Comparison of ENCODE assay signal across 8 mouse cellular contexts in the genomic region with DNA sequence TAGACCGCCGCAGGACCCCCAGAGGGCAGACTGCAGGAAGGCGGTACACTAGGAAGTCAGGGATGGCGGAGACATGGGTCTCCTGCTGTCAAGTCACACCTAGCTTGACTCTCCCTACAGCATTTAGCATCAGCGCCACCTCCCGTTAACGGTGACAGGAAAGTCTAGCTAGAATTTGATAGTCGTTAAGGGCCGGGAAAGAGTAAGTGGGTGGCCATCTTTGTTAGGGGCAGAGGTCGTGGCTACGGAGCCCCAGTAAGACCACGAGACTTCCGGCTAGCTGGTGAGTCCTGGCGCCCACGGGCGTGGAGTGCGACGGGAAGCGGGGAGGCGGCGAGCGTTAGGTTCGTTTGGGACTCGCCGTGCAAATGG. TPM values are rescaled to one million over a fixed set of nuclear protein-coding genes. Genes with fewer than 3 reads are reported as not detected.
A peak's percentile ranks its signal among the peaks of the same experiment; 100 is the strongest.
DNase-seq lines count a peak whose midpoint lies in the region; ATAC-seq lines count a peak whose summit lies in the region.

A gene (plus strand): TSS at position 286 of the 372 bp plus-strand sequence.
A gene (plus strand): TSS at position 302 of the 372 bp plus-strand sequence.

- H3K4me3 ChIP-seq in hindbrain, embryonic 13.5 days: peak within 1 kb of the TSS; percentile 80

- H3K4me2 ChIP-seq in hindbrain, embryonic 13.5 days: peak within 1 kb of the TSS; percentile 98

- H3K36me3 ChIP-seq in hindbrain, embryonic 13.5 days: peaks cover 9% of the 10 kb centered on the region; the same call in 1 of the 2 replicates

- peaks cover 23% of the 10 kb centered on the region for H3K4me1 ChIP-seq in hindbrain, embryonic 13.5 days (replicated peaks)

- peak within 1 kb of the TSS; percentile 90 for H3K27ac ChIP-seq in hindbrain, embryonic 13.5 days

- H3K9me3 ChIP-seq in hindbrain, embryonic 13.5 days: no peaks in the 10 kb centered on the region

- peak; percentile 88 for DNase-seq in T-cell, adult 2 months (ENCODE audit: low spot score)
- DNase-seq in cerebellum, postnatal 25 days: peak; percentile 90 to 93
- peak; percentile 84 to 87 for DNase-seq in frontal cortex, postnatal 14 days (ENCODE audit: low spot score in 2 of 2)
- DNase-seq in layer of hippocampus, postnatal 14 days (ENCODE audit: low spot score in 2 of 2): peak; percentile 87 to 94
- DNase-seq in lung, postnatal 10 days: peak; percentile 95
- DNase-seq in retina, adult 2 months (ENCODE audit: low read depth, low spot score): peak; percentile 82
- peak; percentile 93 to 94 for DNase-seq in thymus, postnatal 36 days

- H3K9ac ChIP-seq in hindbrain, embryonic 13.5 days: peak within 1 kb of the TSS; percentile 92

- WGBS in hindbrain, embryonic 13.5 days: 0% methylated on average over 25 of the region's 25 CpGs

- peak; percentile 93 for ATAC-seq in hindbrain, embryonic 13.5 days (ENCODE audit: low FRiP score)

- peaks cover 4% of the 10 kb centered on the region; the same call in 1 of the 2 replicates for H3K27me3 ChIP-seq in hindbrain, embryonic 13.5 days

RNA-seq across cellular contexts. Expression of the first gene that starts in this region (rescaled TPM):
- polyA plus RNA-seq in hindbrain, embryonic 13.5 days (2015; fragmentation: Nextera tagmentation; extraction: Ambion mirVana): 3.0 and 5.9 TPM in 2 replicates
- total RNA-seq in layer of hippocampus, postnatal 14 days (2021): 10 to 100 TPM in 1 of 2 experiments, 1 to 10 TPM in 1; 6.8 to 11.7 TPM

RNA-seq across cellular contexts. Expression of the second gene that starts in this region (rescaled TPM):
- 4.0 and 4.4 TPM in 2 replicates for polyA plus RNA-seq in hindbrain, embryonic 13.5 days (2015; fragmentation: Nextera tagmentation; extraction: Ambion mirVana)
- 1 to 10 TPM; 5.2 to 6.4 TPM for total RNA-seq in layer of hippocampus, postnatal 14 days (2021)

Comparison
In these comparisons a context has a peak if more than half of its experiments do, and no peak if none do; other contexts are left out.
1. Peak in every context shown above with its lines: DNase-seq, ATAC-seq, H3K4me3 ChIP-seq and H3K27ac ChIP-seq.